Mouse (Mus musculus) cerebellum, adult 8-10 months (tissue): ENCODE data around the gene Cars.
"Not testable (repeated sequence)": the region's sequence is repeated elsewhere in the genome, so short reads cannot be mapped to it uniquely, and the experiment has no call there.

Experiments used
- DNase-seq: peaks from one replicate; pipeline ENCODE4 v3.0.0; 2022

The Cars gene

GRCm38 (mm10) chr7:143599428-143600230 is at the start of gene Cars:
Gene Cars (minus strand): TSS chr7:143600090.
- peak; percentile 87 for DNase-seq

GRCm38 (mm10) chr7:143649034-143649768 is 49.3 kb upstream of the Cars start, which contains the start of gene Tnfrsf22:
Gene Tnfrsf22 (minus strand): TSS chr7:143649661.
- peak; percentile 13 for DNase-seq

- not testable (repeated sequence) for DNase-seq
Measured at GRCm38 (mm10) chr7:143643949-143644348, 44.1 kb upstream of the Cars start.

- DNase-seq = no peak
Measured at GRCm38 (mm10) chr7:143636674-143637073, 36.8 kb upstream of the Cars start.

- no peak for DNase-seq
Measured at GRCm38 (mm10) chr7:143631503-143631902, 31.6 kb upstream of the Cars start.

GRCm38 (mm10) chr7:143629501-143629900 is 29.6 kb upstream of the Cars start:
- no peak for DNase-seq

- DNase-seq = no peak
Measured at GRCm38 (mm10) chr7:143628540-143628939, 28.6 kb upstream of the Cars start, which contains the start of gene Tnfrsf26. Gene Tnfrsf26 (minus strand): TSS chr7:143628722.

- DNase-seq = no peak
Measured at GRCm38 (mm10) chr7:143627555-143628286, 27.8 kb upstream of the Cars start.

GRCm38 (mm10) chr7:143626178-143626577 is 26.3 kb upstream of the Cars start:
- no peak for DNase-seq

GRCm38 (mm10) chr7:143625151-143625550 is 25.3 kb upstream of the Cars start:
- no peak for DNase-seq

GRCm38 (mm10) chr7:143624561-143624960 is 24.7 kb upstream of the Cars start:
- no peak for DNase-seq

- DNase-seq = no peak
Measured at GRCm38 (mm10) chr7:143620951-143621350, 21.1 kb upstream of the Cars start.

GRCm38 (mm10) chr7:143614404-143615135 is 14.7 kb upstream of the Cars start:
- no peak for DNase-seq

- DNase-seq = no peak
Measured at GRCm38 (mm10) chr7:143612215-143612614, 12.3 kb upstream of the Cars start.

- DNase-seq = no peak
Measured at GRCm38 (mm10) chr7:143605321-143605720, 5.4 kb upstream of the Cars start.

GRCm38 (mm10) chr7:143604889-143605288 is 5.0 kb upstream of the Cars start:
- no peak for DNase-seq

GRCm38 (mm10) chr7:143601705-143602104 is 1.8 kb upstream of the Cars start:
- DNase-seq = no peak

- no peak for DNase-seq
Measured at GRCm38 (mm10) chr7:143600231-143600740, 396 bp upstream of the Cars start.

GRCm38 (mm10) chr7:143594865-143595264 is 5.0 kb downstream of the Cars start:
- no peak for DNase-seq

GRCm38 (mm10) chr7:143592255-143592654 is 7.6 kb downstream of the Cars start:
- no peak for DNase-seq

GRCm38 (mm10) chr7:143588006-143588405 is 11.9 kb downstream of the Cars start:
- peak; percentile 47 for DNase-seq

- peak; percentile 22 for DNase-seq
Measured at GRCm38 (mm10) chr7:143587586-143587985, 12.3 kb downstream of the Cars start.
